13 mouse cellular contexts compared by ENCODE assay signal in the genomic region with DNA sequence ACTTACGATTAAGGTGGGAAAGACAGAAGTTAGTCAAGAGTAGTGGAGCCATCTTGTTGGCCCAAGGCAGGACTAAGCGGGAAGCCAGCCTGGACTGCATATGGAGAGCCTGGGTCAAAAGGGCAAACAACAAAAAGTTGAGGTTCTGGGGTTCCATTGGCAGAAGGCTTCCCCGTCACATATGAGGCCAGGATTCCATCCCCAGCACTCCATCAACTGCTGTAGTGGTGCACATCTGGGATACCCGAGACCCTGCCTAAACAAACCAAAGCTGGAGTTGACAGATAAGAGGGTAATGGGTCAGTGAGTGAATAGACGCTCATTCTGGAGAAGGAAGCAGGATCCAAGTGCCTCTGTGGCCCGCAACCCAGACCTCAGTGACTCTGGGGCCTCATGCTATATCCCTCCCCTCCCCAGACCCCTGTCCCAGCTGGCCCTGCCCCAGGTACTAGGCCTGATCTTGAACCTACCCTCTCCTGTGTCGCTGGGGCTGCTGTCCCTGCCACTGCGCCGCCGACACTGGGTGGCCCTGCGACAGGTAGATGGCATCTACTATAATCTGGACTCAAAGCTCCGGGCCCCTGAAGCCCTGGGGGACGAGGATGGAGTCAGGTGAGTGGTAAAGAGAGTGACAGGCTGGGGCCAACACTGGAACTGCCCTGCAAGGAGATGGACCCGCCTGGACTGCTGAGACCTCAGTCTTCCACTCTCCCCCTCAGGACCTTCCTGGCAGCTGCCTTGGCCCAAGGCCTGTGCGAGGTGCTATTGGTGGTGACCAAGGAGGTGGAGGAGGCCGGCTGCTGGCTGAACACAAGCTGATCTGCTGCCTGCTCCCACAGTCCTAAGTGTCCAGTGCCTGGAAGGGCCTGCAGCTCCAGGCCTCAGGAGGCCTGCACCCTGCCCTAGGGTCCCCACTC. TPM values are rescaled to one million over a fixed set of nuclear protein-coding genes. Genes with fewer than 3 reads are reported as not detected.
DNase-seq lines count a peak whose midpoint lies in the region; ATAC-seq and TF ChIP-seq lines count a peak whose summit lies in the region.
"Had no signal": no experiment of that assay in that cellular context is flagged by ENCODE, and none has a peak within 500 bp of the region (broad histone marks: within the 10 kb centered on the region; RNA-seq: fewer than 3 reads in every experiment).

No protein-coding gene starts in this region.

- 78% methylated on average over 16 of the region's 16 CpGs for WGBS in liver, embryonic 11.5 days
- 82% methylated on average over 16 of the region's 16 CpGs for WGBS in limb, embryonic 14.5 days

- peak overlapping the region; percentile 82 for H3K4me2 ChIP-seq in liver, embryonic 11.5 days
- no peak overlapping the region for H3K4me2 ChIP-seq in limb, embryonic 14.5 days (replicated peaks; ENCODE audit: low read depth, low read length, severe bottlenecking)
- H3K4me2 ChIP-seq: kidney, embryonic 15.5 days had no signal

- intact Hi-C loops in gastrocnemius, adult 2 months (cut with DNase I): no loop called here

- ATAC-seq in liver, embryonic 11.5 days (replicated peaks; ENCODE audit: low FRiP score): no peak
- no peak for ATAC-seq in limb, embryonic 14.5 days (ENCODE audit: low FRiP score, low read depth)

- H3K4me1 ChIP-seq in liver, embryonic 11.5 days (replicated peaks; ENCODE audit: control insufficient read depth, insufficient read depth, low read length): peaks cover 45% of the 10 kb centered on the region
- H3K4me1 ChIP-seq in cortical plate, adult 2 months (ENCODE audit: control insufficient read depth, insufficient read depth, low read length): peaks cover 2% of the 10 kb centered on the region; the same call in 1 of the 2 replicates
- no peaks in the 10 kb centered on the region; the same call in 1 of the 2 replicates for H3K4me1 ChIP-seq in limb, embryonic 14.5 days (ENCODE audit: control insufficient read depth, insufficient read depth, low read length)

- peak overlapping the region; percentile 87 for H3K9ac ChIP-seq in liver, embryonic 11.5 days (ENCODE audit: low read depth, low read length)
- 0 out of 2 replicates have a peak overlapping the region, but pooled peaks have one; percentile 9 for H3K9ac ChIP-seq in limb, embryonic 14.5 days (ENCODE audit: low read depth, low read length, severe bottlenecking)
- H3K9ac ChIP-seq: kidney, embryonic 15.5 days had no signal

- 0 out of 2 replicates have a peak, but pooled peaks have one; percentile 6 for TF ChIP-seq POLR2A in cortical plate, adult 2 months (IDR thresholded peaks at IDR 0.05; ENCODE audit: extremely low read depth, insufficient read depth, low read length)
- TF ChIP-seq POLR2A in limb, embryonic 14.5 days (IDR thresholded peaks at IDR 0.05; ENCODE audit: borderline replicate concordance, extremely low read depth, insufficient read depth, insufficient read length): no peak

- no peak overlapping the region for H3K4me3 ChIP-seq in gastrocnemius, adult 2 months
- H3K4me3 ChIP-seq in liver, embryonic 11.5 days (ENCODE audit: low read depth, low read length): 0 out of 2 replicates have a peak overlapping the region, but pooled peaks have one; percentile 20
- no peak overlapping the region for H3K4me3 ChIP-seq in cortical plate, adult 2 months (ENCODE audit: insufficient read depth, low read length)
- no peak overlapping the region for H3K4me3 ChIP-seq in limb, embryonic 14.5 days (replicated peaks; ENCODE audit: low read length)
- H3K4me3 ChIP-seq: kidney, embryonic 15.5 days had no signal

- H3K27ac ChIP-seq in gastrocnemius, adult 2 months: peak overlapping the region; percentile 90
- peak overlapping the region; percentile 96 for H3K27ac ChIP-seq in liver, embryonic 11.5 days (ENCODE audit: low read depth, low read length)
- no peak overlapping the region for H3K27ac ChIP-seq in cortical plate, adult 2 months (ENCODE audit: insufficient read depth, low read length)
- no peak overlapping the region for H3K27ac ChIP-seq in limb, embryonic 14.5 days (replicated peaks; ENCODE audit: low read depth, low read length)
- H3K27ac ChIP-seq: kidney, embryonic 15.5 days had no signal

- no peak for TF ChIP-seq CTCF in gastrocnemius, adult 2 months (IDR thresholded peaks at IDR 0.05)
- TF ChIP-seq CTCF in cortical plate, adult 2 months (IDR thresholded peaks at IDR 0.05; ENCODE audit: extremely low read depth, insufficient read depth, low read length): no peak

- no peaks in the 10 kb centered on the region for H3K9me3 ChIP-seq in liver, embryonic 11.5 days (ENCODE audit: control insufficient read depth, low read length)
- no peaks in the 10 kb centered on the region for H3K9me3 ChIP-seq in limb, embryonic 14.5 days (ENCODE audit: control insufficient read depth, low read length)
- H3K9me3 ChIP-seq: kidney, embryonic 15.5 days; megakaryocyte, embryonic 14.5 days had no signal

- peaks cover 18% of the 10 kb centered on the region for H3K27me3 ChIP-seq in liver, embryonic 11.5 days (replicated peaks; ENCODE audit: control insufficient read depth, insufficient read depth, low read length)
- H3K27me3 ChIP-seq in limb, embryonic 14.5 days (ENCODE audit: control insufficient read depth, insufficient read depth, low read length): peaks cover 20% of the 10 kb centered on the region

- peaks cover 4% of the 10 kb centered on the region for H3K36me3 ChIP-seq in liver, embryonic 11.5 days (ENCODE audit: control insufficient read depth, insufficient read depth, low read length)
- H3K36me3 ChIP-seq in limb, embryonic 14.5 days (ENCODE audit: control insufficient read depth, insufficient read depth, low read length): no peaks in the 10 kb centered on the region; the same call in 1 of the 2 replicates

- DNase-seq in gastrocnemius, adult 2 months: no peak
- no peak for DNase-seq in gastrocnemius, adult 18-20 months (ENCODE audit: low spot score)
- no peak for DNase-seq in liver, embryonic 11.5 days (ENCODE audit: low spot score)
- DNase-seq in liver: no peak
- DNase-seq in limb, embryonic 14.5 days (ENCODE audit: low spot score): no peak
- DNase-seq in urinary bladder, postnatal 10 days (ENCODE audit: low spot score): no peak
- no peak for DNase-seq in yolk sac, embryonic 10.5 days (ENCODE audit: low spot score)
- DNase-seq: thymus, postnatal 25 days had no signal

RNA-seq across cellular contexts. Expression of a gene that starts 3.2 kb away (rescaled TPM):
- 10 to 100 TPM; 51.0 to 57.0 TPM for total RNA-seq in gastrocnemius, adult 2 months (2021)
- total RNA-seq in gastrocnemius, adult 18-20 months (2021): 10 to 100 TPM; 49.8 to 49.9 TPM
- 145 and 146 TPM in 2 replicates for polyA plus RNA-seq in liver, embryonic 11.5 days (2014; fragmentation: Nextera tagmentation; extraction: Ambion mirVana)
- 232 and 256 TPM in 2 replicates for polyA plus RNA-seq in cortical plate, adult 2 months (2012; rRNA removed)
- polyA plus RNA-seq in limb, embryonic 14.5 days (2012; rRNA removed): 167 and 215 TPM in 2 replicates
- 78.9 and 81.5 TPM in 2 replicates for polyA plus RNA-seq in limb, embryonic 14.5 days (2014; fragmentation: Nextera tagmentation; extraction: Ambion mirVana)

RNA-seq across cellular contexts. Expression of a gene that starts 5.8 kb away (rescaled TPM):
- total RNA-seq in gastrocnemius, adult 2 months (2021): not detected
- total RNA-seq in gastrocnemius, adult 18-20 months (2021): not detected
- polyA plus RNA-seq in liver, embryonic 11.5 days (2014; fragmentation: Nextera tagmentation; extraction: Ambion mirVana): 5.6 and 6.4 TPM in 2 replicates
- 8.2 and 8.7 TPM in 2 replicates for polyA plus RNA-seq in cortical plate, adult 2 months (2012; rRNA removed)
- 1.8 and 3.1 TPM in 2 replicates for polyA plus RNA-seq in limb, embryonic 14.5 days (2012; rRNA removed)
- polyA plus RNA-seq in limb, embryonic 14.5 days (2014; fragmentation: Nextera tagmentation; extraction: Ambion mirVana): 0.37 and 0.58 TPM in 2 replicates
- total RNA-seq: CH12.LX; gastrocnemius, postnatal 4 days had no signal

RNA-seq across cellular contexts. Expression of a gene that starts 25.4 kb away (rescaled TPM):
- 10 to 100 TPM; 43.6 to 52.2 TPM for total RNA-seq in gastrocnemius, adult 2 months (2021)
- total RNA-seq in gastrocnemius, adult 18-20 months (2021): 10 to 100 TPM; 48.2 to 49.0 TPM
- 72.8 and 75.2 TPM in 2 replicates for polyA plus RNA-seq in liver, embryonic 11.5 days (2014; fragmentation: Nextera tagmentation; extraction: Ambion mirVana)
- polyA plus RNA-seq in cortical plate, adult 2 months (2012; rRNA removed): 297 and 308 TPM in 2 replicates
- 182 and 265 TPM in 2 replicates for polyA plus RNA-seq in limb, embryonic 14.5 days (2012; rRNA removed)
- polyA plus RNA-seq in limb, embryonic 14.5 days (2014; fragmentation: Nextera tagmentation; extraction: Ambion mirVana): 149 and 151 TPM in 2 replicates

RNA-seq across cellular contexts. Expression of a gene that starts 25.4 kb away (rescaled TPM):
- 1 to 10 TPM; 2.4 to 5.5 TPM for total RNA-seq in gastrocnemius, adult 2 months (2021)
- total RNA-seq in gastrocnemius, adult 18-20 months (2021): 1 to 10 TPM; 3.5 to 5.0 TPM
- polyA plus RNA-seq in liver, embryonic 11.5 days (2014; fragmentation: Nextera tagmentation; extraction: Ambion mirVana): 4.7 and 5.9 TPM in 2 replicates
- polyA plus RNA-seq in cortical plate, adult 2 months (2012; rRNA removed): 27.0 and 29.4 TPM in 2 replicates
- 19.8 and 21.5 TPM in 2 replicates for polyA plus RNA-seq in limb, embryonic 14.5 days (2012; rRNA removed)
- 12.2 and 13.6 TPM in 2 replicates for polyA plus RNA-seq in limb, embryonic 14.5 days (2014; fragmentation: Nextera tagmentation; extraction: Ambion mirVana)

RNA-seq across cellular contexts. Expression of a gene that starts 42.1 kb away (rescaled TPM):
- total RNA-seq in gastrocnemius, adult 2 months (2021): not detected
- under 1 TPM in 1 of 2 experiments, not detected in 1; 0.12 TPM for total RNA-seq in gastrocnemius, adult 18-20 months (2021)
- polyA plus RNA-seq in liver, embryonic 11.5 days (2014; fragmentation: Nextera tagmentation; extraction: Ambion mirVana): 0.25 and 0.52 TPM in 2 replicates
- 190 and 192 TPM in 2 replicates for polyA plus RNA-seq in cortical plate, adult 2 months (2012; rRNA removed)
- 15.3 and 23.0 TPM in 2 replicates for polyA plus RNA-seq in limb, embryonic 14.5 days (2012; rRNA removed)
- 1.6 and 1.8 TPM in 2 replicates for polyA plus RNA-seq in limb, embryonic 14.5 days (2014; fragmentation: Nextera tagmentation; extraction: Ambion mirVana)

Comparison
In these comparisons a context has a peak if more than half of its experiments do, and no peak if none do; other contexts are left out.
1. H3K27ac ChIP-seq: peak in gastrocnemius, adult 2 months (single experiment) and liver, embryonic 11.5 days (single experiment); none in cortical plate, adult 2 months (single experiment) and limb, embryonic 14.5 days (single experiment).